Mouse (Mus musculus) MEL (cell line): Measurements from ENCODE around the gene Oprm1. TPM values are rescaled to one million over a fixed set of nuclear protein-coding genes. Genes with fewer than 3 reads are reported as not detected.

Source experiments
- DNase-seq: peaks from one replicate; pipeline ENCODE4 v3.0.0; 2011; ENCODE audit warnings: low read depth, low spot score
- H3K27ac ChIP-seq: 2 replicates; pipeline ENCODE4 v1.5.1; 2012; ENCODE audit warnings: low read depth, mild to moderate bottlenecking, control low read depth, low read length, moderate library complexity; ENCODE audit not compliant: control insufficient read depth
- H3K27me3 ChIP-seq, 2 experiments: fragments of 150-350 bp in 1 of 2; sonication (generic) in 1 of 2; 2 replicates each; pipeline ENCODE4 v1.6.1; 2012; ENCODE audit warnings: low read length in 2 of 2, mild to moderate bottlenecking in 2 of 2, improper control_type of control experiment in 1 of 2, moderate library complexity in 1 of 2; ENCODE audit not compliant: insufficient read depth in 2 of 2, control insufficient read depth in 1 of 2
- H3K36me3 ChIP-seq, 2 experiments: 2 replicates each; pipeline ENCODE4 v1.6.1; 2012 to 2014; ENCODE audit warnings: low read length in 2 of 2, improper control_type of control experiment in 1 of 2, inconsistent platforms in 1 of 2, mild to moderate bottlenecking in 1 of 2; ENCODE audit not compliant: insufficient read depth in 2 of 2, control insufficient read depth in 1 of 2
- H3K4me1 ChIP-seq, 2 experiments: fragments of 150-350 bp in 1 of 2; sonication (generic) in 1 of 2; 2 replicates each; pipeline ENCODE4 v1.6.1; 2012; ENCODE audit warnings: low read length in 2 of 2, improper control_type of control experiment in 1 of 2, mild to moderate bottlenecking in 1 of 2; ENCODE audit not compliant: insufficient read depth in 2 of 2, control insufficient read depth in 1 of 2
- H3K4me3 ChIP-seq, 2 experiments: fragments of 150-350 bp in 1 of 2; sonication (generic) in 1 of 2; 2 replicates each; pipeline ENCODE4 v1.5.1; 2012; ENCODE audit warnings: low read depth in 2 of 2, low read length in 2 of 2, mild to moderate bottlenecking in 2 of 2, moderate library complexity in 2 of 2, control low read depth in 1 of 2, improper control_type of control experiment in 1 of 2; ENCODE audit not compliant: control insufficient read depth in 1 of 2, insufficient read depth in 1 of 2
- H3K79me2 ChIP-seq: 2 replicates; pipeline ENCODE4 v1.6.1; 2012; ENCODE audit warnings: mild to moderate bottlenecking, low read length, moderate library complexity; ENCODE audit not compliant: control insufficient read depth, poor library complexity, insufficient read depth
- H3K9ac ChIP-seq: 2 replicates; pipeline ENCODE4 v1.6.1; 2012; ENCODE audit warnings: low read depth, mild to moderate bottlenecking, control low read depth, low read length, moderate library complexity; ENCODE audit not compliant: control insufficient read depth, poor library complexity, severe bottlenecking
- H3K9me3 ChIP-seq: fragments of 150-350 bp; sonication (generic); replicated peaks from 2 replicates; pipeline ENCODE4 v1.6.1; 2012; ENCODE audit warnings: mild to moderate bottlenecking, low read length, improper control_type of control experiment, moderate library complexity; ENCODE audit not compliant: insufficient read depth
- CHD2 ChIP-seq: IDR thresholded peaks from 2 replicates; pipeline ENCODE4 v1.6.1; 2011; ENCODE audit warnings: low read length, improper control_type of control experiment
- EP300 ChIP-seq, 2 experiments: IDR thresholded peaks; 2 replicates each; pipeline ENCODE4 v1.6.1; 2011; ENCODE audit warnings: improper control_type of control experiment in 2 of 2, low read length in 2 of 2, low read depth in 1 of 2, mild to moderate bottlenecking in 1 of 2
- HCFC1 ChIP-seq: IDR thresholded peaks from 2 replicates; pipeline ENCODE4 v1.6.1; 2012; ENCODE audit warnings: low read depth, mild to moderate bottlenecking, inconsistent platforms, low read length, improper control_type of control experiment, moderate library complexity
- KAT2A ChIP-seq: conservative IDR thresholded peaks from 2 replicates; pipeline ENCODE4 v1.6.1; 2012; ENCODE audit warnings: low read depth, low read length, improper control_type of control experiment, inconsistent platforms
- MAFK ChIP-seq: IDR thresholded peaks from 2 replicates; pipeline ENCODE4 v1.6.1; 2011; ENCODE audit warnings: low read depth, mild to moderate bottlenecking, low read length, improper control_type of control experiment, borderline replicate concordance
- MEF2A ChIP-seq: IDR thresholded peaks from 2 replicates; pipeline ENCODE4 v1.6.1; 2014; ENCODE audit warnings: low read depth, mild to moderate bottlenecking, inconsistent platforms, low read length, improper control_type of control experiment; ENCODE audit not compliant: poor library complexity, insufficient replicate concordance, severe bottlenecking; ENCODE audit errors: extremely low read depth
- MYB ChIP-seq: IDR thresholded peaks from 2 replicates; pipeline ENCODE4 v1.6.1; 2011; ENCODE audit warnings: mild to moderate bottlenecking, low read depth, low read length, improper control_type of control experiment
- MYC ChIP-seq: IDR thresholded peaks from 2 replicates; pipeline ENCODE4 v1.6.1; 2011; ENCODE audit warnings: low read depth, mild to moderate bottlenecking, low read length, improper control_type of control experiment, moderate library complexity
- NELFE ChIP-seq: IDR thresholded peaks from 2 replicates; pipeline ENCODE4 v1.6.1; 2011; ENCODE audit warnings: low read depth, low read length, improper control_type of control experiment
- POLR2A ChIP-seq, 2 experiments: IDR thresholded peaks; 2 replicates each; pipeline ENCODE4 v1.6.1; 2011 to 2012; ENCODE audit warnings: low read length in 2 of 2, mild to moderate bottlenecking in 2 of 2, control low read depth in 1 of 2, improper control_type of control experiment in 1 of 2, low read depth in 1 of 2, moderate library complexity in 1 of 2; ENCODE audit not compliant: control insufficient read depth in 1 of 2, insufficient read depth in 1 of 2, poor library complexity in 1 of 2
- POLR2AphosphoS2 ChIP-seq: IDR thresholded peaks from 2 replicates; pipeline ENCODE4 v1.6.1; 2011; ENCODE audit warnings: low read length, improper control_type of control experiment
- POLR2AphosphoS5 ChIP-seq: IDR thresholded peaks from 2 replicates; pipeline ENCODE4 v1.6.1; 2012; ENCODE audit warnings: low read depth, borderline replicate concordance, mild to moderate bottlenecking, inconsistent platforms, low read length, moderate library complexity, mixed read lengths
- RAD21 ChIP-seq: IDR thresholded peaks from 2 replicates; pipeline ENCODE4 v1.6.1; 2011; ENCODE audit warnings: mild to moderate bottlenecking, low read depth, low read length, improper control_type of control experiment
- RCOR1 ChIP-seq: IDR thresholded peaks from 2 replicates; pipeline ENCODE4 v1.6.1; 2012; ENCODE audit warnings: low read depth, mild to moderate bottlenecking, inconsistent platforms, low read length, improper control_type of control experiment
- TAL1 ChIP-seq: IDR thresholded peaks from 2 replicates; pipeline ENCODE4 v1.6.1; 2012; ENCODE audit warnings: mild to moderate bottlenecking, inconsistent platforms, low read length, moderate library complexity, mixed read lengths
- TBP ChIP-seq: IDR thresholded peaks from 2 replicates; pipeline ENCODE4 v1.8.0; 2011; ENCODE audit warnings: low read depth, low read length, improper control_type of control experiment
- UBTF ChIP-seq: IDR thresholded peaks from 2 replicates; pipeline ENCODE4 v1.6.1; 2012; ENCODE audit warnings: low read depth, mild to moderate bottlenecking, inconsistent platforms, low read length, improper control_type of control experiment, moderate library complexity, borderline replicate concordance; ENCODE audit not compliant: insufficient read depth
- USF1 ChIP-seq: IDR thresholded peaks from 2 replicates; pipeline ENCODE4 v1.6.1; 2014; ENCODE audit warnings: low read depth, mild to moderate bottlenecking, inconsistent platforms, low read length, improper control_type of control experiment, moderate library complexity
- ZMIZ1 ChIP-seq: IDR thresholded peaks from 2 replicates; pipeline ENCODE4 v1.6.1; 2012; ENCODE audit warnings: low read depth, mild to moderate bottlenecking, inconsistent platforms, low read length, improper control_type of control experiment, moderate library complexity
- polyA plus RNA-seq, 2 experiments: library from polyadenylated mRNA; stranded (reverse) in 1 of 2; unstranded in 1 of 2; fragments of >175 nt in 1 of 2; fragments of >200 nt in 1 of 2; gene quantifications; 2 replicates each; pipeline versions ENCODE4 v1.2.1 to v1.2.4; 2012; ENCODE audit warnings: low replicate concordance in 2 of 2, low read depth in 1 of 2; ENCODE audit not compliant: insufficient read length in 2 of 2, insufficient read depth in 1 of 2, missing spikeins in 1 of 2
- total RNA-seq: library from RNA; depleted of rRNA; stranded (reverse); fragments of 300-350 nt; gene quantifications from 2 replicates; pipeline ENCODE4 v1.2.3, GENCODE M21; 2012

Gene Oprm1
- total and polyA plus RNA-seq, 3 experiments = not detected

GRCm38 (mm10) chr10:7068608-7069007, 310.3 kb downstream of the Oprm1 start:
- TF ChIP-seq MYC = no peak
- no peak for TF ChIP-seq EP300 (IDR thresholded peaks at IDR 0.05; ENCODE audit: low read depth in 1 of 2, low read length in 2 of 2)
- no peak for TF ChIP-seq TBP
- no peak for TF ChIP-seq MYB
- no peak for TF ChIP-seq UBTF
- no peak for TF ChIP-seq CHD2
- TF ChIP-seq KAT2A = no peak
- TF ChIP-seq POLR2A (IDR thresholded peaks at IDR 0.05; ENCODE audit: control insufficient read depth in 1 of 2, insufficient read depth in 1 of 2, low read depth in 1 of 2, low read length in 2 of 2, poor library complexity in 1 of 2) = no peak
- TF ChIP-seq ZMIZ1 = no peak
- TF ChIP-seq, all 39 proteins: peak for 0
- DNase-seq = peak; percentile 6
- Histone ChIP-seq H3K36me3 (no peaks in the 10 kb centered on the region), H3K9me3 (no peaks in the 10 kb centered on the region), H3K79me2 (no peaks in the 10 kb centered on the region), H3K27ac (no peak overlapping the region), H3K4me1 (no peaks in the 10 kb centered on the region), H3K4me3 (no peak overlapping the region), H3K9ac (no peak overlapping the region), H3K27me3 (no peaks in the 10 kb centered on the region; a peak in 1 of 4 replicates)

- no peak overlapping the region for H3K27ac ChIP-seq
These were observed 310.8 kb downstream of the Oprm1 start for GRCm38 (mm10) chr10:7069090-7069489.

GRCm38 (mm10) chr10:7070100-7070835, 312.0 kb downstream of the Oprm1 start:
- H3K9ac ChIP-seq = no peak overlapping the region
- TF ChIP-seq MEF2A (no peak), TAL1 (no peak)
- no peaks in the 10 kb centered on the region; a peak in 1 of 4 replicates for H3K27me3 ChIP-seq
- H3K4me3 ChIP-seq = no peak overlapping the region
- H3K27ac ChIP-seq = no peak overlapping the region
- H3K4me1 ChIP-seq = no peaks in the 10 kb centered on the region
- no peak for DNase-seq
- no peaks in the 10 kb centered on the region for H3K36me3 ChIP-seq
- H3K9me3 ChIP-seq = no peaks in the 10 kb centered on the region
- H3K79me2 ChIP-seq = no peaks in the 10 kb centered on the region

More at GRCm38 (mm10) chr10:7069090-7069489, 310.8 kb downstream of the Oprm1 start:
- Histone ChIP-seq H3K4me1 (no peaks in the 10 kb centered on the region), H3K4me3 (no peak overlapping the region), H3K9ac (no peak overlapping the region), H3K79me2 (no peaks in the 10 kb centered on the region), H3K9me3 (no peaks in the 10 kb centered on the region)
- TF ChIP-seq RCOR1 (no peak), MAFK (no peak), POLR2AphosphoS5 (no peak), HCFC1 (no peak), ZMIZ1 (no peak), POLR2AphosphoS2 (no peak), RAD21 (no peak), TBP (no peak), USF1 (no peak), NELFE (no peak)
- TF ChIP-seq, all 39 proteins: peak for 0
- no peak for DNase-seq
- Histone ChIP-seq H3K27me3 (no peaks in the 10 kb centered on the region; a peak in 1 of 4 replicates), H3K36me3 (no peaks in the 10 kb centered on the region)
